Mouse (Mus musculus) embryonic facial prominence, embryonic 15.5 days (tissue): ENCODE data around the gene Slc25a38. TPM values are rescaled to one million over a fixed set of nuclear protein-coding genes. Genes with fewer than 3 reads are reported as not detected.

ENCODE experiments used
- ATAC-seq: fragments of 200-750 bp; cut with Nextera tagmentation; 2 replicates; pipeline ENCODE4 v1.8.0; 2017; ENCODE audit warnings: low read depth, moderate TSS enrichment; ENCODE audit not compliant: insufficient number of reproducible peaks, low FRiP score, low TSS enrichment
- H3K27ac ChIP-seq: fragments of 300-500 bp; sonication (generic); replicated peaks from 2 replicates; pipeline ENCODE4 v1.5.1; 2015; ENCODE audit warnings: mild to moderate bottlenecking, inconsistent platforms
- H3K27me3 ChIP-seq: fragments of 300-500 bp; sonication (generic); 2 replicates; pipeline ENCODE4 v1.6.1; 2015; ENCODE audit warnings: inconsistent platforms
- H3K36me3 ChIP-seq: fragments of 300-500 bp; sonication (generic); 2 replicates; pipeline ENCODE4 v1.6.1; 2015; ENCODE audit warnings: mild to moderate bottlenecking, inconsistent platforms
- H3K4me1 ChIP-seq: fragments of 300-500 bp; sonication (generic); 2 replicates; pipeline ENCODE4 v1.6.1; 2015; ENCODE audit warnings: inconsistent platforms
- H3K4me2 ChIP-seq: fragments of 300-500 bp; sonication (generic); replicated peaks from 2 replicates; pipeline ENCODE4 v1.6.1; 2015; ENCODE audit warnings: mild to moderate bottlenecking, inconsistent platforms
- H3K4me3 ChIP-seq: fragments of 300-500 bp; sonication (generic); replicated peaks from 2 replicates; pipeline ENCODE4 v1.5.1; 2015; ENCODE audit warnings: mild to moderate bottlenecking, inconsistent platforms
- H3K9ac ChIP-seq: fragments of 300-500 bp; sonication (generic); 2 replicates; pipeline ENCODE4 v1.6.1; 2015; ENCODE audit warnings: inconsistent platforms
- H3K9me3 ChIP-seq: fragments of 300-500 bp; sonication (generic); replicated peaks from 2 replicates; pipeline ENCODE4 v1.6.1; 2016; ENCODE audit warnings: inconsistent platforms
- WGBS: fragments of 180-500 bp; shearing (Covaris S2); methylation state at CpG from one replicate; pipeline ENCODE4 v1.1.7; 2015; 5-methylcytosine and 5-hydroxymethylcytosine counted together
- polyA plus RNA-seq: library from polyadenylated mRNA; unstranded; fragments of >200 nt; fragmentation: Nextera tagmentation; extraction: Ambion mirVana; gene quantifications from 2 replicates; pipeline ENCODE4 v1.2.1, GENCODE M21; 2015

Gene Slc25a38
- polyA plus RNA-seq, 1 experiment from 2014 or later: 30.1 TPM

- Histone ChIP-seq H3K9me3 (no peaks in the 10 kb centered on the region), H3K4me2 (no peak within 1 kb of the TSS), H3K9ac (no peak within 1 kb of the TSS), H3K36me3 (no peaks in the 10 kb centered on the region), H3K27me3 (no peaks in the 10 kb centered on the region), H3K27ac (no peak within 1 kb of the TSS), H3K4me3 (no peak within 1 kb of the TSS), H3K4me1 (no peaks in the 10 kb centered on the region)
- no peak for ATAC-seq
- WGBS: 66% methylated on average over 11 of the region's 11 CpGs
Measured at GRCm38 (mm10) chr9:120149222-120149828, 39.2 kb downstream of the Slc25a38 start, which contains the start of gene Mobp. TSS of gene Mobp (plus strand) at chr9:120149707.

DNA sequence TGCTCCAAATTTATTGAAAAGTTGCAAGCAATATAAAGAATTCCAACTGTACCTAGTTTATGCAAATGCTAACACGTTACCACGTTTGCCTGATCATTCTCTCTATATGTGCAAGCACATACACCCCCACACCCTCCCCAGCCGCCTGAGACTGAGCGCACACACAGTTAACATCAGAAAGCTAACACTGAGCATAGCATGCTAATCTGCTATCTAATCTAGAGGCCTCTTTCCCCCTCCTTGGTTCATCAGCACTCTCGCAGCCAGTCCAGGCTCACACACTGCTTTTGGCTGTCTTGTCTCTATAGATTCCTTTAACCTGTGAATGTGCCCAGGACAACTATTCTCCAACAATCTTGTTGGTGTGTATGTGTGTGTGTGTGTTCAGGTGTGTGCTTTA lies 41.0 kb downstream of the Slc25a38 start:
- 72% methylated on average over 5 of the region's 5 CpGs for WGBS
- H3K4me3 ChIP-seq: no peak overlapping the region
- ATAC-seq: no peak
- H3K4me1 ChIP-seq: no peaks in the 10 kb centered on the region
- H3K27me3 ChIP-seq: no peaks in the 10 kb centered on the region
- no peaks in the 10 kb centered on the region for H3K9me3 ChIP-seq
- no peak overlapping the region for H3K4me2 ChIP-seq
- H3K27ac ChIP-seq: no peak overlapping the region
- H3K36me3 ChIP-seq: no peaks in the 10 kb centered on the region
- H3K9ac ChIP-seq: no peak overlapping the region

DNA sequence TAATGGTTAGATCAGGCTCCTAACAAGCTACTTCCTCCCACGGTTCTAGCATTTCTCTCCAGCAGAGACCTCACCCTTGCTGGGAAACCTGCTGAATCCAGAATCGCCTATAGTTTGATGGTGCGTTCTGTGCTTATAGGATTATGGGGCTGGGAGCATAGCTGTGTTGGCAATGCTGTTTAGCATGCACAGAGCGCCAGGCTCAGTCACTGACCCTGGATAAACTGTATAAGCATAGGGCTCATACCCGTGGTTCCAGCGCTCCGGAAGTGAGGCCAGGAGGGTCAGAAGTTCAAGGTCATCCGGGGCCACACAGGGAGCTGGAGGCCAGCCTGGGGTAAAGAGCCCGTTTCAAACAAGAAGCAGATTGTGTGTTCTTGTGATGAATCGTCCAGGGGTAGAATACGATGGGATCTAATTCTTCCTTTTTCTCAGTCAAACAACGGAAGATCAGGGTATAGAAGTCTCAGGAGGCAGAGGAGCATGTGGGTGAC lies 41.8 kb downstream of the Slc25a38 start:
- ATAC-seq: no peak
- no peak overlapping the region for H3K27ac ChIP-seq
- no peak overlapping the region for H3K4me2 ChIP-seq
- no peak overlapping the region for H3K9ac ChIP-seq
- H3K9me3 ChIP-seq: no peaks in the 10 kb centered on the region
- H3K4me1 ChIP-seq: no peaks in the 10 kb centered on the region
- H3K27me3 ChIP-seq: no peaks in the 10 kb centered on the region
- WGBS: 66% methylated on average over 12 of the region's 12 CpGs
- no peak overlapping the region for H3K4me3 ChIP-seq
- H3K36me3 ChIP-seq: no peaks in the 10 kb centered on the region

GRCm38 (mm10) chr9:120158047-120158446 lies 47.9 kb downstream of the Slc25a38 start:
- WGBS: 31% methylated on average over 4 of the region's 4 CpGs
- Histone ChIP-seq H3K4me2 (no peak overlapping the region), H3K27me3 (no peaks in the 10 kb centered on the region), H3K4me1 (no peaks in the 10 kb centered on the region), H3K9me3 (no peaks in the 10 kb centered on the region), H3K36me3 (no peaks in the 10 kb centered on the region), H3K27ac (no peak overlapping the region), H3K4me3 (no peak overlapping the region), H3K9ac (no peak overlapping the region)
- no peak for ATAC-seq

- H3K4me3 ChIP-seq: no peak overlapping the region
- H3K9me3 ChIP-seq: no peaks in the 10 kb centered on the region
- WGBS: 89% methylated on average over 16 of the region's 16 CpGs
- no peak overlapping the region for H3K4me2 ChIP-seq
- H3K27me3 ChIP-seq: peaks cover 8% of the 10 kb centered on the region; the same call in 1 of the 2 replicates
- H3K27ac ChIP-seq: no peak overlapping the region
- ATAC-seq: no peak
- H3K4me1 ChIP-seq: no peaks in the 10 kb centered on the region
- no peaks in the 10 kb centered on the region for H3K36me3 ChIP-seq
- no peak overlapping the region for H3K9ac ChIP-seq
Measured at GRCm38 (mm10) chr9:120163862-120164261, 53.7 kb downstream of the Slc25a38 start.

DNA sequence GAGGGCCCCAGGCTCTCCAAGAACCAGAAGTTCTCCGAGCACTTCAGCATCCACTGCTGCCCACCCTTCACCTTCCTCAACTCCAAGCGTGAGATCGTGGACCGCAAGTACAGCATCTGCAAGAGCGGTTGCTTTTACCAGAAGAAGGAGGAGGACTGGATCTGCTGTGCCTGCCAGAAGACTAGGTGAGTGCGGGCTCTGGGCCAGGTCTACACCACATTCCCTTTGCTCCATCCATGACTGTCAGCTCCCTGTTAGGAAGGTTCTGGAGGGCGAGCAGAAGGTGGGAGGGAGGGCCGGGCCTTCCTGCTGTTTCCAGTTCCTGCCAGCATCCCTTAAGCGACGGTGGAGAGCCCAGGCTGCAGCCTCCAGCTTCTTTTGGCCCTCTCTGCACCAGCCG lies 57.7 kb downstream of the Slc25a38 start:
- WGBS: 66% methylated on average over 11 of the region's 11 CpGs
- Histone ChIP-seq H3K9me3 (no peaks in the 10 kb centered on the region), H3K4me1 (no peaks in the 10 kb centered on the region), H3K4me2 (no peak overlapping the region), H3K36me3 (no peaks in the 10 kb centered on the region), H3K4me3 (no peak overlapping the region), H3K9ac (no peak overlapping the region), H3K27me3 (peaks cover 8% of the 10 kb centered on the region; the same call in 1 of the 2 replicates), H3K27ac (no peak overlapping the region)
- ATAC-seq: no peak

- Histone ChIP-seq H3K4me1 (no peaks in the 10 kb centered on the region), H3K27ac (no peak overlapping the region), H3K4me2 (no peak overlapping the region), H3K4me3 (no peak overlapping the region), H3K36me3 (no peaks in the 10 kb centered on the region), H3K9ac (no peak overlapping the region), H3K9me3 (no peaks in the 10 kb centered on the region), H3K27me3 (peaks cover 8% of the 10 kb centered on the region; the same call in 1 of the 2 replicates)
- WGBS: 43% methylated on average over 5 of the region's 5 CpGs
- no peak for ATAC-seq
Measured at GRCm38 (mm10) chr9:120171295-120171694, 61.1 kb downstream of the Slc25a38 start.

Other genes starting within 250 kb of the Slc25a38 start
- gene Wdr48, start 215.5 kb upstream of the Slc25a38 start, polyA plus RNA-seq: 48.1 and 55.1 TPM in 2 replicates
- 32.5 and 32.6 TPM in 2 replicates for gene Gorasp1, start 172.8 kb upstream of the Slc25a38 start, polyA plus RNA-seq
- gene Ttc21a, start 172.8 kb upstream of the Slc25a38 start, polyA plus RNA-seq: 1.5 and 2.6 TPM in 2 replicates
- gene Csrnp1, start 125.7 kb upstream of the Slc25a38 start, polyA plus RNA-seq: 5.7 and 6.7 TPM in 2 replicates
- 2.6 and 3.6 TPM in 2 replicates for gene Xirp1, start 86.8 kb upstream of the Slc25a38 start, polyA plus RNA-seq
- 15.7 and 17.1 TPM in 2 replicates for gene Cx3cr1, start 40.5 kb upstream of the Slc25a38 start, polyA plus RNA-seq
- 3.0 and 3.8 TPM in 2 replicates for gene Ccr8, start 18.3 kb upstream of the Slc25a38 start, polyA plus RNA-seq
- 1,545 and 1,556 TPM in 2 replicates for gene Rpsa, start 17.3 kb downstream of the Slc25a38 start, polyA plus RNA-seq
- gene Mobp, start 39.3 kb downstream of the Slc25a38 start, polyA plus RNA-seq: 0.40 and 0.56 TPM in 2 replicates
- 0.63 and 0.84 TPM in 2 replicates for gene Myrip, start 191.1 kb downstream of the Slc25a38 start, polyA plus RNA-seq